Mouse (Mus musculus): ENCODE measurements around the gene Zeb2. TPM values are rescaled to one million over a fixed set of nuclear protein-coding genes. Genes with fewer than 3 reads are reported as not detected.

The Zeb2 gene
- polyA plus RNA-seq, 1 experiment from 2014 or later: 13.1 TPM

DNA sequence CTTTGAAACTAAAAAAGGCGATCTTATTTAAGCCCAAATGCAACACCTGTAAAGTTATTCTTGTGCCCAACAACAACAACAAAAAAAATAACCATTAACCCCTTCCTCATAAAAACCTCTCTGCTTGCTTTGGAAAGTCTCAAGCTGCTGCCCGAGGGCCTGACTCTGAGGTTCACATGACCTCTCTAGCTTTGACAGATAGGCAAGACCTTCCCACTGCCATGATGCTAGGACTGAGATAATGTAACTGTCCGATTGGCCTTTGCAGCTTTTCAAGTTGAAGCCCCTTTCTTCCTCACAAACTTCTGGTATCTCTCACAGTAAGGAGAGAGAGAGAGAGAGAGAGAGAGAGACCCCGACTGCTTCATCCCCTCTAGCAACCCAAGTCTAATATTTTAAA lies 16.2 kb downstream of the Zeb2 start:
- Histone ChIP-seq H3K27ac (ENCODE audit: low read depth, low read length) (no peak overlapping the region), H3K27me3 (replicated peaks; ENCODE audit: control insufficient read depth, insufficient read depth, low read length) (peaks cover 25% of the 10 kb centered on the region; the same call in 1 of the 2 replicates), H3K4me2 (replicated peaks; ENCODE audit: low read depth) (no peak overlapping the region), H3K9me3 (ENCODE audit: control insufficient read depth) (no peaks in the 10 kb centered on the region), H3K9ac (ENCODE audit: low read depth, low read length) (no peak overlapping the region), H3K4me3 (ENCODE audit: low read depth, low read length) (no peak overlapping the region), H3K4me1 (replicated peaks; ENCODE audit: control insufficient read depth, insufficient read depth, low read length) (no peaks in the 10 kb centered on the region), H3K36me3 (ENCODE audit: control insufficient read depth, insufficient read depth) (no peaks in the 10 kb centered on the region)
- no peak for ATAC-seq
- WGBS: 52% methylated on average over 4 of the region's 4 CpGs
- TF ChIP-seq CTCF (IDR thresholded peaks at IDR 0.05; ENCODE audit: low read depth): no peak

DNA sequence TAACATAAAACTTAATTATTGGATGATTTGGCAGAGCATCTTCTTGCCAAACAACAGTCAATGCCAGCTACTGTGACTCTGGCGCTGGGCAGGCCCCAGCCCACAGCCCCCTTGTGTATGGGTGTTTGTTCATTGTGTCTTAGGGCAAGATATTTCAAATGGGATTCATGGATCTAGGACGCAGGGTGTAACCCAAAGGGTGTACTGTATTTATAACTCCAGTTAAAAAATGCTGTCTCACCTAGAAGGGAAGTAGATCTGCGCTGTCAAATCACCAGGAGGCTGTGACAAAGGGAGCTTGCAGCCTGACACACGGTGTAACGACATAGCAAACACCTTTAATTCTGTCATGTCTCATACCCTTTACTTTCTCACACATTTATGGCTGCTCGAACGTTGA lies 16.6 kb downstream of the Zeb2 start:
- no peak for ATAC-seq
- Histone ChIP-seq H3K36me3 (ENCODE audit: control insufficient read depth, insufficient read depth) (no peaks in the 10 kb centered on the region), H3K4me2 (replicated peaks; ENCODE audit: low read depth) (no peak overlapping the region), H3K27ac (ENCODE audit: low read depth, low read length) (no peak overlapping the region), H3K9me3 (ENCODE audit: control insufficient read depth) (no peaks in the 10 kb centered on the region), H3K9ac (ENCODE audit: low read depth, low read length) (no peak overlapping the region), H3K4me1 (replicated peaks; ENCODE audit: control insufficient read depth, insufficient read depth, low read length) (no peaks in the 10 kb centered on the region), H3K4me3 (ENCODE audit: low read depth, low read length) (no peak overlapping the region), H3K27me3 (replicated peaks; ENCODE audit: control insufficient read depth, insufficient read depth, low read length) (peaks cover 24% of the 10 kb centered on the region; the same call in 1 of the 2 replicates)
- 67% methylated on average over 7 of the region's 7 CpGs for WGBS
- TF ChIP-seq CTCF (IDR thresholded peaks at IDR 0.05; ENCODE audit: low read depth): no peak

DNA sequence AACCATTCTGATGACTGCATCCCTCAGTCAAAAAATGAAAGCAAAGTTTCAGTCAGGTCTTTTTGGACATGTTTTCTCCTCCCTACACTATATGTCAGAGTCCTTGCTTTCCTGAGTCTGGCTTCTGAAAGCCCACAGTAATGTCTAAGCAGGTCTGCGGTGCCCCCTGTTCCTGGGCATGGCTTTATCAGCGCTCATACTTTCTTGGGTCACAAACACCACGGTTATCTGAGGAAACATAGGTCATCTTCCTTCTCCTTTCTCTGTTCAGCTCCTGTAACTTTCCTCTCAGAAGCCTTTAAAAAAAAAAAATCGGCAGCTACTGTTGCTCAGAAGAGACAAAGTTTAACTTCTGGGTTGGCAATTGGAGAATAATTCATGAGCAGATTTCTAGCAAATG lies 17.2 kb downstream of the Zeb2 start:
- Histone ChIP-seq H3K27me3 (replicated peaks; ENCODE audit: control insufficient read depth, insufficient read depth, low read length) (peaks cover 18% of the 10 kb centered on the region; the same call in 1 of the 2 replicates), H3K9me3 (ENCODE audit: control insufficient read depth) (no peaks in the 10 kb centered on the region), H3K4me3 (ENCODE audit: low read depth, low read length) (no peak overlapping the region), H3K4me1 (replicated peaks; ENCODE audit: control insufficient read depth, insufficient read depth, low read length) (no peaks in the 10 kb centered on the region), H3K9ac (ENCODE audit: low read depth, low read length) (no peak overlapping the region), H3K36me3 (ENCODE audit: control insufficient read depth, insufficient read depth) (no peaks in the 10 kb centered on the region), H3K27ac (ENCODE audit: low read depth, low read length) (no peak overlapping the region), H3K4me2 (replicated peaks; ENCODE audit: low read depth) (no peak overlapping the region)
- TF ChIP-seq CTCF (IDR thresholded peaks at IDR 0.05; ENCODE audit: low read depth): no peak
- 66% methylated on average over 4 of the region's 4 CpGs for WGBS
- no peak for ATAC-seq

DNA sequence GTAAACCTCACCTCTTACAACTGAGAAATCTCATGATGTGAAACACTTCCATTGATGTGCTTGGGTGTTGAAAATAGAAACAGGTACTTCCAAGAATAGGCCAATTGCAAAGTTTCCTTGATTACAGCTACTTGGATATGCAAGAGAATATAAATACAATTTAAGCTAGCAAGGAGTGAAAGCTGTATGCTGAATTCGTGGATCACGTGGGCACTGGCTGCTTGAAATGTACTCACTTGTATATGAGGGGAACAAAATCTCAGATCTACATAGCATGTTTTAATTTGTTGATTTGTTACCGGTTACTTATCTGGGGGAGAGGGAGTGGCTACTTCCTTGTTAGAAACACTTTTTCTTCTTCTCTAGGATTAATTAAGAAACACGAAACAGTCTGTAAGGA lies 18.1 kb downstream of the Zeb2 start:
- no peak for ATAC-seq
- H3K9ac ChIP-seq (ENCODE audit: low read depth, low read length): no peak overlapping the region
- no peaks in the 10 kb centered on the region for H3K9me3 ChIP-seq (ENCODE audit: control insufficient read depth)
- H3K4me1 ChIP-seq (replicated peaks; ENCODE audit: control insufficient read depth, insufficient read depth, low read length): no peaks in the 10 kb centered on the region
- H3K27ac ChIP-seq (ENCODE audit: low read depth, low read length): no peak overlapping the region
- H3K4me2 ChIP-seq (replicated peaks; ENCODE audit: low read depth): no peak overlapping the region
- H3K27me3 ChIP-seq (replicated peaks; ENCODE audit: control insufficient read depth, insufficient read depth, low read length): peaks cover 14% of the 10 kb centered on the region; the same call in 1 of the 2 replicates
- no peak overlapping the region for H3K4me3 ChIP-seq (ENCODE audit: low read depth, low read length)
- 69% methylated on average over 4 of the region's 4 CpGs for WGBS
- H3K36me3 ChIP-seq (ENCODE audit: control insufficient read depth, insufficient read depth): no peaks in the 10 kb centered on the region
- TF ChIP-seq CTCF (IDR thresholded peaks at IDR 0.05; ENCODE audit: low read depth): no peak

DNA sequence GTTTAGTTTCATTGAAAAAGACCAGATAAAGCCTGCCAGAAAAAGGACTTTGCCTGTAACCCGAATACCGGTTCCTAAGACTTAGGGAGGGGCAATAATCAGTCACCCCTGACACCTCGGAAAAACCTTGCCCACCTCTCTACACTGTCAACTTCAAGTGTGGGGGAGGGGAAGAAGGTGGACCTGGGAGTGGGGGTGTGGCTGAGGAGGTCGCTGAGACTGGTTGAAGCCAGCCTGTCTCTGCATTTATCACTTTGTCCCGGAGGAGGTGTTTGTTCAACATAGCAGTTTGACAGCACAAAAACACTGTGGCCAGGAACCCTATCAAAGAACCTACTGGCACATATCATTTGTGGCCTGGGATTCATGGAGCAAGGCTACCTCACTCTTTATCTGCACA lies 19.2 kb downstream of the Zeb2 start:
- no peak overlapping the region for H3K4me2 ChIP-seq (replicated peaks; ENCODE audit: low read depth)
- no peak for TF ChIP-seq CTCF (IDR thresholded peaks at IDR 0.05; ENCODE audit: low read depth)
- no peak for ATAC-seq
- no peaks in the 10 kb centered on the region for H3K36me3 ChIP-seq (ENCODE audit: control insufficient read depth, insufficient read depth)
- H3K4me1 ChIP-seq (replicated peaks; ENCODE audit: control insufficient read depth, insufficient read depth, low read length): no peaks in the 10 kb centered on the region
- no peaks in the 10 kb centered on the region for H3K9me3 ChIP-seq (ENCODE audit: control insufficient read depth)
- H3K27me3 ChIP-seq (replicated peaks; ENCODE audit: control insufficient read depth, insufficient read depth, low read length): peaks cover 13% of the 10 kb centered on the region; the same call in 1 of the 2 replicates
- no peak overlapping the region for H3K27ac ChIP-seq (ENCODE audit: low read depth, low read length)
- no peak overlapping the region for H3K4me3 ChIP-seq (ENCODE audit: low read depth, low read length)
- H3K9ac ChIP-seq (ENCODE audit: low read depth, low read length): no peak overlapping the region
- 6% methylated on average over 5 of the region's 5 CpGs for WGBS

DNA sequence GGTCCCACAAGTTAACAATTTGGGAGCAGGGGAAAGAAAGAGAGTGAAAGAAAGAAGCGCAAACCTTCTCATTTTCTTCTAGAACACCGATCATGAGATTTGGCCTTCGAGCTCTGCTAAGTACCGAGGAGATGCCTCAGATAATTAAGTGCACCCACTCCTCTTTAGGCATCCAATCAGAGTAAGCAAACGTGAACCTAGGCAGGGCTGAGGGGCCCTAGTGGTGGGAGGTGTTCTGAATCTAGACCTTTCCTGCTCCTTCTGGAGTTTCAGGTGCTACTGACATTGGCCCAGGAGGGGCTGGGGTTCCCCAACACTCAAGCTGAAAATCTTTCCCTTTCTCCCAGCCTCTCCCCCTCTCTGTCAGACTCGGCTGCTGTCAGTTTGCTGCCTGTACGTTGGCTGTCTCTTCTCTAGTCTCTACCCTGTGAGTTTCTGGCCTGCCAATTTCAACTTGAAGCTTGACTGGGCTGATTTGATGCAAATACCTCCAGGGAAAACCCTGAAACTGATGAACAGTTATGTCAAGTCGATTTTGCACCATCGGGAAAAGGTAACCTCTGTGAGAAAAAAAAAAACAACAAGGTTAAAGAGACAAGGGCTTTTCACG lies 20.5 kb downstream of the Zeb2 start:
- no peak overlapping the region for H3K4me2 ChIP-seq (replicated peaks; ENCODE audit: low read depth)
- 51% methylated on average over 10 of the region's 10 CpGs for WGBS
- H3K27ac ChIP-seq (ENCODE audit: low read depth, low read length): no peak overlapping the region
- no peak for TF ChIP-seq CTCF (IDR thresholded peaks at IDR 0.05; ENCODE audit: low read depth)
- no peak for ATAC-seq
- H3K4me1 ChIP-seq (replicated peaks; ENCODE audit: control insufficient read depth, insufficient read depth, low read length): no peaks in the 10 kb centered on the region
- peaks cover 9% of the 10 kb centered on the region; the same call in 1 of the 2 replicates for H3K27me3 ChIP-seq (replicated peaks; ENCODE audit: control insufficient read depth, insufficient read depth, low read length)
- no peak overlapping the region for H3K4me3 ChIP-seq (ENCODE audit: low read depth, low read length)
- no peak overlapping the region for H3K9ac ChIP-seq (ENCODE audit: low read depth, low read length)
- H3K9me3 ChIP-seq (ENCODE audit: control insufficient read depth): no peaks in the 10 kb centered on the region
- no peaks in the 10 kb centered on the region for H3K36me3 ChIP-seq (ENCODE audit: control insufficient read depth, insufficient read depth)

All from intestine, postnatal 0 days (tissue).